Comparison of ENCODE assay signal across 11 mouse cellular contexts in genomic region chr11:58057455-58057854, GRCm38 (mm10). TPM values are rescaled to one million over a fixed set of nuclear protein-coding genes. Genes with fewer than 3 reads are reported as not detected.
DNase-seq lines count a peak whose midpoint lies in the region; ATAC-seq and TF ChIP-seq lines count a peak whose summit lies in the region.
"Had no signal": no experiment of that assay in that cellular context is flagged by ENCODE, and none has a peak within 500 bp of the region (broad histone marks: within the 10 kb centered on the region; RNA-seq: fewer than 3 reads in every experiment).

No protein-coding gene starts in this region.

- peak; percentile 95 for TF ChIP-seq CTCF in heart, adult 2 months (IDR thresholded peaks at IDR 0.05)
- TF ChIP-seq CTCF in MEL (IDR thresholded peaks at IDR 0.05 in 2 of 3, conservative IDR thresholded peaks at IDR 0.05 in 1 of 3; ENCODE audit: control insufficient read depth in 1 of 3, insufficient read depth in 1 of 3, low read depth in 2 of 3, low read length in 3 of 3, poor library complexity in 1 of 3, severe bottlenecking in 1 of 3) = peak; percentile 74 to 80 (median 77)

- H3K27me3 ChIP-seq in heart, adult 2 months (ENCODE audit: control insufficient read depth, insufficient read depth, low read length) = no peaks in the 10 kb centered on the region
- H3K27me3 ChIP-seq in heart, embryonic 11.5 days (ENCODE audit: control insufficient read depth, insufficient read depth, low read length) = no peaks in the 10 kb centered on the region
- H3K27me3 ChIP-seq in MEL (ENCODE audit: control insufficient read depth in 1 of 2, insufficient read depth in 2 of 2, low read length in 2 of 2) = no peaks in the 10 kb centered on the region
- H3K27me3 ChIP-seq: embryonic facial prominence, embryonic 12.5 days; limb, embryonic 13.5 days had no signal

- no peak for TF ChIP-seq EP300 in heart, adult 2 months (IDR thresholded peaks at IDR 0.05; ENCODE audit: insufficient read depth, low read depth, low read length)
- no peak for TF ChIP-seq EP300 in MEL (IDR thresholded peaks at IDR 0.05; ENCODE audit: low read depth in 1 of 2, low read length in 2 of 2)

- DNase-seq in heart, adult 2 months = peak; percentile 25 to 46
- DNase-seq in 3T3-L1 (ENCODE audit: low read depth, low spot score) (peak; percentile 72), MEL (ENCODE audit: low read depth, low spot score) (peak; percentile 67)
- peak; percentile 70 for DNase-seq in embryo, embryonic 10 days (ENCODE audit: low spot score)
- DNase-seq in kidney, postnatal 10 days = peak; percentile 69
- DNase-seq in lung, postnatal 4 days = peak; percentile 39 to 63
- peak; percentile 73 for DNase-seq in testis, postnatal 10 days (ENCODE audit: low spot score)

- no peaks in the 10 kb centered on the region for H3K36me3 ChIP-seq in heart, adult 2 months (ENCODE audit: control insufficient read depth, insufficient read depth, low read length)
- peaks cover 27% of the 10 kb centered on the region for H3K36me3 ChIP-seq in heart, embryonic 11.5 days (ENCODE audit: control insufficient read depth, insufficient read depth, low read length)
- H3K36me3 ChIP-seq in MEL (ENCODE audit: control insufficient read depth in 1 of 2, insufficient read depth in 2 of 2, low read length in 2 of 2) = peaks cover 0 to 44% of the 10 kb centered on the region in 2 experiments; a peak in 2 of 4 replicates

- no peak overlapping the region for H3K9ac ChIP-seq in heart, adult 2 months (ENCODE audit: low read depth, low read length)
- no peak overlapping the region for H3K9ac ChIP-seq in heart, embryonic 11.5 days (ENCODE audit: low read depth, low read length)
- H3K9ac ChIP-seq in MEL (ENCODE audit: control insufficient read depth, low read depth, low read length, poor library complexity, severe bottlenecking) = no peak overlapping the region
- H3K9ac ChIP-seq: embryonic facial prominence, embryonic 12.5 days; limb, embryonic 13.5 days had no signal

- TF ChIP-seq RAD21 in MEL (IDR thresholded peaks at IDR 0.05; ENCODE audit: low read depth, low read length) = peak; percentile 53

- WGBS in heart, adult 2 months = 32% methylated on average over 6 of the region's 6 CpGs
- 70% methylated on average over 6 of the region's 6 CpGs for WGBS in heart, embryonic 11.5 days (ENCODE audit: insufficient replicate concordance)

- intact Hi-C loops in heart, adult 2 months (cut with DNase I) = loop anchor here (1.0 to 2.0 kb wide), 2 partner anchors 41 to 106 kb away; no protein-coding TSS in a partner anchor

- H3K4me2 ChIP-seq in heart, embryonic 11.5 days = no peak overlapping the region
- H3K4me2 ChIP-seq: embryonic facial prominence, embryonic 12.5 days; limb, embryonic 13.5 days had no signal

- no peak for ATAC-seq in heart, embryonic 11.5 days (replicated peaks; ENCODE audit: insufficient number of reproducible peaks, low FRiP score, low TSS enrichment)

- no peaks in the 10 kb centered on the region for H3K79me2 ChIP-seq in heart, adult 2 months (replicated peaks; ENCODE audit: control insufficient read depth, insufficient read depth, low read length)
- H3K79me2 ChIP-seq in MEL (ENCODE audit: control insufficient read depth, insufficient read depth, low read length, poor library complexity) = no peaks in the 10 kb centered on the region

- TF ChIP-seq POLR2A in heart, adult 2 months (IDR thresholded peaks at IDR 0.05; ENCODE audit: insufficient read depth, low read depth, low read length) = no peak
- no peak for TF ChIP-seq POLR2A in MEL (IDR thresholded peaks at IDR 0.05; ENCODE audit: control insufficient read depth in 1 of 2, insufficient read depth in 1 of 2, low read depth in 1 of 2, low read length in 2 of 2, poor library complexity in 1 of 2)

- H3K4me1 ChIP-seq in heart, adult 2 months (ENCODE audit: control insufficient read depth, insufficient read depth, low read length) = no peaks in the 10 kb centered on the region
- H3K4me1 ChIP-seq in heart, embryonic 11.5 days (ENCODE audit: control insufficient read depth, insufficient read depth, low read length) = no peaks in the 10 kb centered on the region
- H3K4me1 ChIP-seq in MEL (ENCODE audit: control insufficient read depth in 1 of 2, insufficient read depth in 2 of 2, low read length in 2 of 2) = no peaks in the 10 kb centered on the region
- H3K4me1 ChIP-seq: embryonic facial prominence, embryonic 12.5 days; limb, embryonic 13.5 days had no signal

- H3K4me3 ChIP-seq in heart, adult 2 months = no peak overlapping the region
- no peak overlapping the region for H3K4me3 ChIP-seq in heart, embryonic 11.5 days (ENCODE audit: low read depth, low read length)
- no peak overlapping the region for H3K4me3 ChIP-seq in MEL (ENCODE audit: control insufficient read depth in 1 of 2, insufficient read depth in 1 of 2, low read depth in 2 of 2, low read length in 2 of 2)
- H3K4me3 ChIP-seq: embryonic facial prominence, embryonic 12.5 days; limb, embryonic 13.5 days had no signal

- H3K9me3 ChIP-seq in heart, embryonic 11.5 days (replicated peaks; ENCODE audit: control insufficient read depth, low read length) = no peaks in the 10 kb centered on the region
- H3K9me3 ChIP-seq in MEL (replicated peaks; ENCODE audit: insufficient read depth, low read length) = no peaks in the 10 kb centered on the region
- H3K9me3 ChIP-seq: embryonic facial prominence, embryonic 12.5 days; limb, embryonic 13.5 days had no signal

- no peak overlapping the region for H3K27ac ChIP-seq in heart, adult 2 months
- H3K27ac ChIP-seq in heart, embryonic 11.5 days (ENCODE audit: low read depth, low read length) = no peak overlapping the region
- H3K27ac ChIP-seq in MEL (ENCODE audit: control insufficient read depth, low read depth, low read length) = no peak overlapping the region
- H3K27ac ChIP-seq: embryonic facial prominence, embryonic 12.5 days; limb, embryonic 13.5 days had no signal

TF ChIP-seq in MEL, 35 proteins besides CTCF, POLR2A, EP300 and RAD21:
- TF ChIP-seq ZKSCAN1 (IDR thresholded peaks at IDR 0.05; ENCODE audit: low read depth, low read length) (no peak), SMC3 (IDR thresholded peaks at IDR 0.05; ENCODE audit: low read depth, low read length) (peak; percentile 61)

RNA-seq across cellular contexts. Expression of gene Gm12248, which starts 35.5 kb away (rescaled TPM):
- total RNA-seq in heart, adult 2 months (2021) = not detected
- polyA plus RNA-seq in heart, adult 2 months (2012; rRNA removed) = 0.44 TPM in 1 of 2 replicates, not detected in the other
- polyA plus RNA-seq in heart, embryonic 11.5 days (2014; fragmentation: Nextera tagmentation; extraction: Ambion mirVana) = not detected in 2 replicates
- total RNA-seq in MEL (2012; rRNA removed) = 0.12 and 0.23 TPM in 2 replicates
- polyA plus RNA-seq in MEL (2012; ENCODE audit: insufficient read depth in 1 of 2, insufficient read length in 2 of 2, low read depth in 1 of 2, low replicate concordance in 2 of 2, missing spikeins in 1 of 2) = under 1 TPM in 1 of 2 experiments, not detected in 1; 0.65 TPM
- polyA plus RNA-seq: embryonic facial prominence, embryonic 12.5 days; limb, embryonic 13.5 days; stomach, embryonic 14.5 days had no signal

RNA-seq across cellular contexts. Expression of gene Cnot8, which starts 46.5 kb away (rescaled TPM):
- 10 to 100 TPM; 35.5 to 36.4 TPM for total RNA-seq in heart, adult 2 months (2021)
- 43.0 and 76.2 TPM in 2 replicates for polyA plus RNA-seq in heart, adult 2 months (2012; rRNA removed)
- polyA plus RNA-seq in heart, embryonic 11.5 days (2014; fragmentation: Nextera tagmentation; extraction: Ambion mirVana) = 67.0 and 83.1 TPM in 2 replicates
- 70.3 and 73.3 TPM in 2 replicates for total RNA-seq in MEL (2012; rRNA removed)
- polyA plus RNA-seq in MEL (2012; ENCODE audit: insufficient read depth in 1 of 2, insufficient read length in 2 of 2, low read depth in 1 of 2, low replicate concordance in 2 of 2, missing spikeins in 1 of 2) = 10 to 100 TPM in 1 of 2 experiments, not detected in 1; 52.9 TPM

RNA-seq across cellular contexts. Expression of gene Larp1, which starts 48.6 kb away (rescaled TPM):
- total RNA-seq in heart, adult 2 months (2021) = 10 to 100 TPM; 57.4 to 63.4 TPM
- polyA plus RNA-seq in heart, adult 2 months (2012; rRNA removed) = 26.5 and 35.7 TPM in 2 replicates
- 16.9 and 19.5 TPM in 2 replicates for polyA plus RNA-seq in heart, embryonic 11.5 days (2014; fragmentation: Nextera tagmentation; extraction: Ambion mirVana)
- total RNA-seq in MEL (2012; rRNA removed) = 73.9 and 88.3 TPM in 2 replicates
- 1,000 to 10,000 TPM in 1 of 2 experiments, 100 to 1,000 TPM in 1; 201 to 2,325 TPM for polyA plus RNA-seq in MEL (2012; ENCODE audit: insufficient read depth in 1 of 2, insufficient read length in 2 of 2, low read depth in 1 of 2, low replicate concordance in 2 of 2, missing spikeins in 1 of 2)
